Mouse (Mus musculus) stomach, postnatal 0 days (tissue): ENCODE data around the gene Slc1a4.

Experiments used
- CTCF ChIP-seq: IDR thresholded peaks from 2 replicates; pipeline ENCODE4 v1.5.1; 2016; ENCODE audit warnings: antibody characterized with exemption, low read depth, mild to moderate bottlenecking, moderate library complexity
- EP300 ChIP-seq: optimal IDR thresholded peaks from 2 replicates; pipeline ENCODE3; 2016; ENCODE audit warnings: antibody characterized with exemption

DNA sequence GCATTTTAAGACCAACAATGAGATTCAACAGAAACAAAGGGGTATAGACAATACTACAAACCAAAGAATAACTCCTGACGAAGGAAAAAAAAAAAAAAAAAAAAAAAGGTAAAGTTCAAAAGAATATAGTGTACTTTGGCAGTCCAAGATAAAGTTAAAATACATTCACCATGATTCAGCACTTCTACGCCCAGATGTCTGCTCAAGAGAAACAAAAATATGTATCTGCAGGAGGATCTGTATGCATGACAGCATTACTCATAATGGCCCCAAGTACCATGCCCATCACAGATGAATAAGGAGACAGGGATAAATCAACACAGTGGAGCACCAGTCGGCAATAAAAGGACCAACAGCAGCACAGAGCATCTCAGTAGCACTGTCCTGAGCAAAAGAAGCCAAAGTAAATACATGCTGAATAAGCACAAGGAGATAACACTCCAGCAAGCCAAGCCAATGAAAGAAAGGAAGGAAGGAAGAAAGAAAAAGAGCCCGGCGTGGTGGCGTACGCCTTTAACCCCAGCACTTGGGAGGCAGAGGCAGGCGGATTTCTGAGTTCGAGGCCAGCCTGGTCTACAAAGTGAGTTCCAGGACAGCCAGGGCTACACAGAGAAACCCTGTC lies 7.3 kb downstream of the Slc1a4 start:
- TF ChIP-seq CTCF: no peak
- TF ChIP-seq EP300: no peak
